Mouse (Mus musculus): ENCODE data around the gene Oasl1. TPM values are rescaled to one million over a fixed set of nuclear protein-coding genes. Genes with fewer than 3 reads are reported as not detected.
"Not testable (repeated sequence)": the region's sequence is repeated elsewhere in the genome, so short reads cannot be mapped to it uniquely, and the experiment has no call there.

Gene Oasl1
- 1 to 10 TPM; 1.0 to 1.8 TPM for total RNA-seq (2021)

DNA sequence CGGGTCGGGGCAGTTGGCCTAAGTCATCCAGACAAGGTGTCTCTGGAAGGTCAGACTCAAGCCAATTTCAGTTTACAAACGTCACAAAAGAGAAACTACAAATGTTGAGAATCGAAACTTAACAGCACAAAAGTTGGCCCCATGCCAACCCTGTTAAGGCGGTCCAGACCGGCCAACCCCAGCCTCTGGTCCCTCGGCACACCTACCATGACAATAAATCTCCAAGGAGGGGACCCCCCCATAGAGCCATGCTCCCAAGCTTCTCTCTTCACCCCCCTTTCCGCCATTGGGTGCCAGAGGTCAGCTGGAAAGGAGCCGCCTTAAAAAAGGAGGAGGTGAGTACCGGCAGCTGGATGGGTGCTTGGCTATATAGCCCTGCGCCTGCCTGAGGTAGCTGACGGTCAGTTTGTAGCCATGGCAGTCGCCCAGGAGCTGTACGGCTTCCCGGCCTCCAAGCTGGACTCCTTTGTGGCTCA, at the start of gene Oasl1:
Oasl1 (plus strand) TSS at position 243 of the 476 bp plus-strand sequence.
- intact Hi-C loops (cut with DNase I), result no loop called here
- peak; percentile 70 to 71 for DNase-seq

DNA sequence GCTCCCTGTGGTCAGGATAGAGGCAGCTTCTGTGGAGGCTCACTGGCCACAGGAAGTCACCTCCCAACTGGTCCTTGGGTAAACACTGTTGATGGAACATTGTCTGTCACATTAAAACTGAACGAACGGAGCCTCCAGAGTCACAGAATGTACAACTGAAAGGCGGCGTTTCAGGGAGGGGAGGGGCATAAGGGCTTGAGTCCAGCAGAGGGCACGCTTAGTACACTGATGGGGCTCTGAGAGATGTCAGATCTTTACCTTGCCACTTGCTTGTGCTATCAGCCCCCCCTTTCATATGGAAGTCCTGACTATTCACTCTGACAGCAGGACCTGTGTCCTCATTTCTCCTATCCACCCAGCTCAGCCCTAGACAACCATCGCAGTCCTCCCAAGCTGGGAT, 47.2 kb upstream of the Oasl1 start:
- intact Hi-C loops (cut with DNase I), result no loop called here
- peak in 1 of 2 experiments; percentile 6 for DNase-seq

DNA sequence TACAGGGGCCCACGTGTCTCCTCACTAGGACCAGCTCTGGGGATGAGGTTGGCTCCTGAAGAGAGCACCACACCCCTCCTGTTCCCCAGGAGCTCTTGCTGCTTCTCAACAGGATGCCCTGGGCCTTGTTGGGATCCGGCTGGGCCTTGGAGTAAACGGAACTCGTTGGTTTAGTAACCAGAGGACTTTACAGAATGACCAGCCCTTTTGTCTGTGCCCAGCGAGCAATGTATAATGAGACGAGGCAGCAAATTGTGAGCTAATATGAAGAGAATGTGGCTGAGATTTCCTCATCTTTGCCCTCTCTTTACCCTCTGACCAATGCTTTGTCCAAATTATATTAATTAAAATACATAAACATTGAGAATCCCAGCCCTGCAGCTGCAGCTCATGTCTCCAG, 46.7 kb upstream of the Oasl1 start:
- no peak for DNase-seq
- intact Hi-C loops (cut with DNase I), result no loop called here

DNA sequence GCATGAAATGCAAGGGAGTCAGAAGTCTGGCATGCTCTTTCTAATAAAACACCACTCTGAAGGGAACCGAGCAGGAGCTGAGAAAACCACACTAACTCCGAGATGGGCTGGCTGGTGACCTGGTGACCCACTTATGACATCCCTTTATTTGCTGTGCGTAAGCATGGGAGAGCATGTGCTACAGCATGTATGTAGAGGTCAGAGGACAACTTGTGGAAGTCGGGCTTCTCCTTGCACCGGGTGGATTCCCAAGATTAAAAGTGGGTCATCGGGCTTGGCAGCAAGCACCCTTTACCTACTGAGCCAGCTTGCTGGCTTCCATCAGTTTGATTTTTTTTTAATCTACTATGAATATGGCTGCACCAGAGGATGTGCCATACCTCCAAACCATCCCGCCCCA, 45.6 kb upstream of the Oasl1 start:
- DNase-seq, result no peak
- intact Hi-C loops (cut with DNase I), result no loop called here

DNA sequence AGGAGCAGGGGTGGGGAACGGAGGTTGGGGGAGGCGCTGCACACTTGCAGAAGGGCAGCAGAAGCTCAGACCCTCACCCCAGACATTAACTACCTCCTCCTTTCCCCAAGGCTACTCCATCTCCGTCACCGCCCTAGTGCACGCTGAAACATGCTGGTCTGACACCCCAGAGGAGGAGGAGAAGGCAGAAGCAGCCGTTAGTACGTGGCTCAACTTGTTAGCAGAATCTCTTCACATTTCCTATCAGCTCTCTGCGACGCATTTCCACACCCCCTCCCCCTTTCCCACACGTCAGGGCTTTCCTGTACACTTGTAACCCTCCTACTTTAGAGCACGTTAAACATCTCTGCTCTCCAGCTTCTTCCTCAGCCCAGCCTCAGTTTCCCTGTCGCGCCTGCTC, 43.6 kb upstream of the Oasl1 start:
- intact Hi-C loops (cut with DNase I), result no loop called here
- DNase-seq, result no peak

DNA sequence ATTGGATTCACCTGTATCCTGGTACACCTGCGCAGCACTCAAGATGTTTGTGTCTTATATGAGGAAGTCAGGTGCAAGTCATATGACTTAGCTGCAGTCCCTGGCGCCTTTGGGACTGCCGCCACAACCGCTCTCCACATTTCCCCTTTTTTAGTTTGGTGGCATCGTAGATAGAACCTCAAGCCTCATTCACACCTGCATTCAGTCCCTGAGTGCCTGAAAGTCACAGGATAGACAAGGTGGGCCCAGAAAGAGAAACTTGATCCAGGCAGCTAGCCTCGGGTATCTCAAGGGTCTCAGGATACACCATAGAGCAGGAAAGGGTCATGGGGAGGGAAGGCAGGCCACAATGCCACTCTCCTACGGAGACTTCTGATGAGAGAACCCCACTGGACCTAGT, 40.7 kb upstream of the Oasl1 start:
- DNase-seq; intact Hi-C loops (cut with DNase I): not testable (repeated sequence)

DNA sequence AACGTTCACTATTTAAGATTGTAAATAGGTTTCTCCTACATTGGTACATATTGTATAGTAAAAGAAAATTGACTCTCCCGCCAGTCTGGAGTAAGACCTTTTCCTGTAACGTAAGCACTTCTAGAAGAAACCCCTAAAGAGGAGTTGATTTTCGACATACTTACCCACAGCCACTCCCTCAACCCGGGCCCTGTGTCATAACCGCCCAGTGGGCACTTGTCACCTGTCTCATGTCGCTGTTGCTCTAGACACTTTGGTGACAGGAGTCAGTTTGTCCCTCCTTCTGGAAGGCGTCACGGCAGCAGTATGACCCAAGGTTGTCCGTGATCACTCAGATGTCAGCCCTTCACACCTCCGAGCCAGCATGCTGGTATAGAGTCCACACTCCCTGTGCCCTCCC, 40.0 kb upstream of the Oasl1 start:
- intact Hi-C loops (cut with DNase I), result no loop called here
- no peak for DNase-seq

DNA sequence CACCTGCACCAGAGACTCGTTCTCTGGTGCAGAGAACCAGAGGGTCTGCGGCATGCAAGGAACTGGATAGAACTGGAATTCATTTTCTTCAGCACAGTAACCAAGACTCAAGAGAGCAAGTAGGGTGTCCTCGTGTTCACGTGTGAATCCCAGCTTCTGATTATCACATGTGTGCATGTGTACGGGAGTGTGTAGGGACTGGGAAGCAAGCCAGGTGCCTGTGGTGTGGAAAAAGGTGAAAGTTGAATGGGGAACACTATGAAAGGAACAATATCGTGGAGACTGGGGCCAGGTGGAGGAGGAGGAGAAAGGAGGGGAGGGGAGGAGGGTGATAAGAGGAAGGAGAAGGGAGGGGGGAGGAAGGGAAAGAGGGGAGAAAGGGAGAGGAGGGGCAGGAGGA, 36.2 kb upstream of the Oasl1 start:
- no peak for DNase-seq
- intact Hi-C loops (cut with DNase I), result no loop called here

DNA sequence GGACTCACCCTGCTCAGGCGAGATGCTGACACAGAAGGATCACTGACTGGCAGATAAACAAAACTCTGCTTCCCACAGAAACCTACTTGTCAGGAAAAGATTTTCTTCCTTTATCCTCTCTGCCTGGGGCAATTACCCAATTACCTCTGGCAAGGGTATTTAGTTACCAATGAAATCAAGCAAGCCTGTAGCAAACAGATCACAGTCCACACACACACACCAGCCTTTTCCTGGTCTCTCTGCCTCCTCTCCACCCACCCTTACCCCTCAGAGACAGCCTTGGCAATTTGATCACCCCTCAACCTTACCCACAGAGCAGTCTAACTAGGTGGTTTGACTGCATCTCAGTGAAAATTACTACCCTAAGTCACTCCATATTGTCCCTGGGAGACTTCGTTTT, 34.0 kb upstream of the Oasl1 start:
- no peak for DNase-seq
- intact Hi-C loops (cut with DNase I), result loop anchor here (1.0 kb wide), 1 partner anchor 8 kb away; no protein-coding TSS in a partner anchor

DNA sequence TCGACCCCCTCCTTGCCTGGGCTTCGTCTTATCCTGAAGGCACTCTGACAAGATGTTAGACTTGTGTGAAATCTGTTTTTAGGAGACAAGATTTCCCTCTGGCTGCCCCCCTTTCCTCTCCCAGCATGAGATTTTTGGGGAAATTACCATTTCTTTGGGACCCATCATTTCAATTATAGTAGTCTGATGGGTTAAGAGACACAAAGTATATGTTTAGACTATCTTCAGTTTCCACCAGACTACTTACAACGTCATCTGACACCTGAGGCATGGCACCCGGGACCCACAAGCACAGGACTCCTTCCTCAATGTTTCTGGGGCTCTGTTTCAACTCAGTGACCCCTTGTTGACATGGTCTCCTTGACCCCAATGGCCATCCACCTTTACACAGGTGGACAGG, 27.5 kb upstream of the Oasl1 start:
- intact Hi-C loops (cut with DNase I), result no loop called here
- DNase-seq, result no peak

DNA sequence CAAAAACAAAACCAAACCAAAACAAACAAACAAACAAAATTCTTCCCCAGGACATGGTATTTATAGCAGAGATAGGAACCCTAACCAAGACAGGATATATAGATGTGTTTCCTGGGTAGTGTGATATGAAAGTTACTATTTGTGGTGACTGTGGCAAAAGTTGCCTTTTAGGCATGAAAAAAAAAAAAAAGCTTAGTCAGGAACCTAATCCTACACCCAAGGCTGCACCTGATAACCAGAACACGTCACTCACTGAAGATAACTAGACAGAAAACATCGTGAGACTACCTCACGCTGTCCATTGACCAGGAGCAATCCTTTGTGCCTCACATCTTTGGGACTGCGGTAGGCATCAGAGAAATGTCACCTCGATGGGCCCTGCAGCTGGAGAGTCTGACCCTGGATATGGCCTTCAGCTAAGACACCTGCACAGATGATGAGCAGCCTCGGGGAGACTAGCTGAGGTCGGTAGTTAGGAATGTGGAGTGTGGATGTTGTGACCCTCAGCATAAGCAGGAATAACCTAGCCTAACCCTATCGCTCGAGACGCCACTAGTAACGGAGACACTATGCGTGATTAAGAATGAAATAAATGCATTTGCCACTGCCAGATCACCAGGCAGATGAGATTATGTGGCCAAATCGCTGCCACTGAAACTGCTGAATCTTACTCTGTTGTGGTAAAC, 26.2 kb upstream of the Oasl1 start, which contains the start of gene Oasl2:
Oasl2 (plus strand) TSS at position 249 of the 686 bp plus-strand sequence.
- intact Hi-C loops (cut with DNase I), result loop anchor here (1.0 kb wide), 1 partner anchor 8 kb away; no protein-coding TSS in a partner anchor
- peak in 1 of 2 experiments; percentile 53 for DNase-seq

DNA sequence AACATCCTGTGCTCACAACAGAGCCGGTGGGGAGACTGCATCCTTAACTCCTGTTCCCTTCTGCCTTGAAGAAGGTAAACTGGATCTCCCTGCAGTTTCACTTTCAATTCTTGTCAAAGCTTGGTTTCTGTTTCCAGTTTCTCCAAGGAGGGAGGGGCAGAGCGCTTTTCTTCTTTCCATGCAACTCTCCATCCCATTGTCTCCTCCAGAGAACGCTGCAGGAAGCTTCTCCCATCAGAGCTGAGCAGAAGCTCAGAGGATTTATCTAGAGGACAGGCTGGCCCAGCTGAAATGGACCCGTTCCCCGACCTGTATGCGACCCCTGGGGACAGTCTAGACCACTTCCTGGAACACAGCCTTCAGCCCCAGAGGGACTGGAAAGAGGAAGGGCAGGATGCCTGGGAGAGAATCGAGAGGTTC, 25.7 kb upstream of the Oasl1 start:
- intact Hi-C loops (cut with DNase I), result loop anchor here (1.0 kb wide), 1 partner anchor 8 kb away; no protein-coding TSS in a partner anchor
- DNase-seq, result peak; percentile 59 to 71

DNA sequence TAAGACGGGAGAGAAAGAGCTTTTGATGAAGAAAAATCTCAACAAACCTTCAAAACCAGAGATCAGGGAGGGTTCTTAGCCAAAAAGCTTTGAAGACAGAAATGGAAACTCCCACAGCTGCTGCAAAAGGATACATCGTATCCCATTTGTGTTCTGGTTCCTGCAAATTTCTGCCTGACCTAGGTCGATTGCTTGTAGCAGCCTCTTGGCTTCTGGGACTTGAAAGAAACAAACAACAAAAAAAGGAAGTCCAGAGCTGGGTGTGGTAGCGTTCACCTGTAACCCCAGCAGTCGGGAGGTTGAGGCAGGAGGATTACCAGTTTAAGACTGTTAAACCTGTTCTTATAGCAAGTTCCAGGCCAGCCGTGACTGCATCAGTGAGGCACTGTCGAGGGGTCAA, 24.2 kb upstream of the Oasl1 start:
- no peak for DNase-seq
- intact Hi-C loops (cut with DNase I), result no loop called here

DNA sequence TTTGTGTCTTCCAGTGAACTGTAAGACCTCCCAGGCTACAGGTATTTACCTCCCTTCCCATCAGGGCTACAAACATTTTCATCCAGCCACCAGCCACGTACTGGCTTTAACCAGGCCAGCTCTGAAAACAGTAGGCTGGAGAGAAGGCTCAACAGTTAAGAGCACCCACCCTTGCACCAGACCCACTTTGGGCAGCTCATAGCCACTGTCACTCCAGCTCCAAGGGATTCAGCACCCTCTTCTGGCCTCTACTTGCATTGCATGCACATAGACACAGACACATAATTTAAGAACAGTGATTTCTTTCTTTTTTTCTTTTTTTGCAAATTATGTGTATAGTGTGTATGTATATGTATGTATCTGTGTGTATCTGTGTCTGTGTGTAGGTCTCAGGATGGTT, 20.6 kb upstream of the Oasl1 start:
- peak in 1 of 2 experiments; percentile 58 for DNase-seq
- intact Hi-C loops (cut with DNase I), result loop anchor here (5.0 kb wide), 1 partner anchor 75 kb away; no protein-coding TSS in a partner anchor

DNA sequence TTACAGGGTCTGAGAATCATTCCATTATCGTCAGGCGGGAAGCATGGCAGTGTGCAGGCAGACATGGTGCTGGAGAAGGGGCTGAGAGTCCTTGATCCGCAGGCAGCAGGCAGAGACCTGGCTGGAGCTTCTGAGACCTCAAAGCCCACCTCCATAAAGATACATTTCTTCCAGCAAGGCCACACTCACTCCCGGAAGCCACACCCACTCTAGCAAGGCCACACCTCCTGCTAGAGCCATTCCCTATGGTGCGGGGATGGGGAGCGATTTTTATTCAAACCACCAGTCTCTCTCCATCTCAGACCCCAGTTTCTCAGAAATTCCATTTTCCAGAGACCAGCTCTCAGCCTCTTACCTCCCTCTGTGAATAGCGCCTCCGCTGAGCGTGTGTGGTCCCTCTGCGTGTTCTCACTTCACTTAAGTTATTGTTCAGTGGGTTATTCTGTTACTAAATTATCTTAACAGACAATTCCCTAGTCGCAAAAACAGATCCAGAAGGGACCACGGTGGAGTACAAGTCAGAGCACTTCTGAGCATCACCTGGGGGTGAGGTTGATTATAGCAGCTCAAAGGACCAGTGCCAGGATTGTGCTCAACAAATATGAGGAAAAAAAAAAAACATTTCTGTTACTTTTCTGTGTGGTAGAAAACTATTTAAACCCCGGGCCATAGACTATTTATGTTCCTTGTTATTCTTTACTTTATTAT, 14.3 kb upstream of the Oasl1 start:
- intact Hi-C loops (cut with DNase I), result no loop called here
- DNase-seq, result no peak

DNA sequence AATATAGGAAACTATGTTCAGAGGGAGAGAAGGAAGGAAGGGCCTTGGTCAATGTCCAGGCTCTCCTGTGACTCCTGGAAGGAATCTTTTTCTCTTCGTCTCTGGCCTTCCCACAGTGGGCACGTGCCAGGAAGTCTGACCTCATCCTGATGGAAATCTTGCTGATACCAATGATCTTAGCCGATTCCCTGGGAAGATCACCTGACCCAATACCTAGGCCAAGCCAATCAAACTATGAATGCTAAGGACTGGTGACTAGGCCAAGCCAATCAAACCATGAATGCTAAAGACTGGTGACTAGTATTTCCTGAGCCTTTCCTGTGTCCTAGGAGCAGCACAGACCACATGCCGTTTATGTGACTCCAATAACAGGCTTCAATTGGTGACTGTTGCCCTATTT, 9.4 kb upstream of the Oasl1 start:
- intact Hi-C loops (cut with DNase I), result no loop called here
- no peak for DNase-seq

DNA sequence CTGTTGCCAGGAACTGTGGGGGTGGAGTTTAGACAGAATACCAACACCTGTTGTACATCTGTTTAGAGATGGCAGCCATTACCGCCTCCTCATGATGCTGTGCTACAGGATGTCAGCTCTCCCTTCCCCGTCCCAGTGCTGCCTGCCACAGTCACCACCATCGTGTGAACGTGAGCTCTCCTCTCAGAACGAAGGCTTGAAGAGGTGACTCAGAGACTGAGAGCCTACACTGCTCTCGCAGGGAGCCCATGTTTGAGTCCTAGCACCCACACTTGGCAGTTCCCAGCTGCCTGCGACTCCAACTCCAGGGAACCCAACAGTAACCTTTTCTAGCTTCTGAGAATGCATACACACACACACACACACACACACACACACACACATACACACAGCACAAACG, 8.2 kb upstream of the Oasl1 start:
- intact Hi-C loops (cut with DNase I), result no loop called here

DNA sequence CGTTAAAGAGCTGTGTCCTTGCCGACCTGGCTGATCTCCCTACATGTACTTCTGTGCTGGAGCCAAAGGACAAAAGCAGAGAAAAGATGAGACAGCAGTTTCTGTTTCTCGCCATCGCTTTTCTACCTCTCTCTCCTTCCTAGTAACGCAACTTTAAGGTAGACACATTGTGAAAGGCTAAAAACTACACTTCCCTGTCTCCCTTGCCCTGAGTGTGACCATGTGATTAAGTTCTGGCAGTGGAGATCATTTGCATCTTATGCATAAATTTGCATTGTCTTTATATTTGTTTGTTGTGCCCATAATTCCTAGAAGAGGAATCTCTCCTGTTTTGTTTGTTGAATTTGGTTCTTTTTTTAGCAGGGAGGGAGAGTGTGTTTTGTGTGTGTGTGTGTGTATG, 7.2 kb upstream of the Oasl1 start:
- intact Hi-C loops (cut with DNase I), result no loop called here
- no peak for DNase-seq

More for the DNA sequence above, 8.2 kb upstream of the Oasl1 start:
- no peak for DNase-seq

DNA sequence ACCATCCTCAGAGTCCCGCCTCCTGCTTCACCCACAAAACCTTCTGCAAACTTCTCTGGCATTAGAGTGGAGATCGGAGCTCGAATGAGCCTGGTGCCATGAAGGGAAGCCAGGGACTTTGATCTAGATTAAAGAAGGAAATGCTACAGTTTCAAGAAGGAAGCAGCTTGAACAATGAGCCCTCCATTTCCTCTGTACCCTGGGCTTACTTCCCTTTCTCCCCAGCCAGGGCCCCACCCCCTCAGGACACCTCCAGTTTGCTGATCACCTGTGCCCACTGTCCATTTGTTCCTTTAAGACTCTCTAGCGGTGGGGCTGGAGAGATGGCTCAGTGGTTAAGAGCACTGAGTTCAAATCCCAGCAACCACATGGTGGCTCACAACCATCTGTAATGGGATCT, 6.3 kb upstream of the Oasl1 start:
- DNase-seq, result peak in 1 of 2 experiments; percentile 16
- intact Hi-C loops (cut with DNase I), result no loop called here

DNA sequence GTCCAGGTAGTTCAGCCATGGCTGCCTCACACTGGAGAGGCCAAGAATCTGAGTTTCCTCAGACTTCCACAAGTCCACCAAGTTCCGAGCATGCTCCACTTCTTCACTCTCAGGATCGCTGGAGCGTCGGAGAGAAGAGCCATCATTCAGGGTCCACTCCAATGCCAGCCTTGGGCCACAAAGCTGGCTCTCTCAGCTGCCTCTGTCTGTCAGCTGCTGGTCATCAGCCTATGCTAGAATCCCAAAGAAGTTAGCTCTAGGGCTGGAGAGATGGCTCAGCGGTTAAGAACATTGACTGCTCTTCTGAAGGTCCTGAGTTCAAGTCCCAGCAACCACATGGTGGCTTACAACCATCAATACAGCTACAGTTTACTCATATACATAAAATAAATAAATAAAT, 5.7 kb upstream of the Oasl1 start:
- intact Hi-C loops (cut with DNase I); DNase-seq: not testable (repeated sequence)

DNA sequence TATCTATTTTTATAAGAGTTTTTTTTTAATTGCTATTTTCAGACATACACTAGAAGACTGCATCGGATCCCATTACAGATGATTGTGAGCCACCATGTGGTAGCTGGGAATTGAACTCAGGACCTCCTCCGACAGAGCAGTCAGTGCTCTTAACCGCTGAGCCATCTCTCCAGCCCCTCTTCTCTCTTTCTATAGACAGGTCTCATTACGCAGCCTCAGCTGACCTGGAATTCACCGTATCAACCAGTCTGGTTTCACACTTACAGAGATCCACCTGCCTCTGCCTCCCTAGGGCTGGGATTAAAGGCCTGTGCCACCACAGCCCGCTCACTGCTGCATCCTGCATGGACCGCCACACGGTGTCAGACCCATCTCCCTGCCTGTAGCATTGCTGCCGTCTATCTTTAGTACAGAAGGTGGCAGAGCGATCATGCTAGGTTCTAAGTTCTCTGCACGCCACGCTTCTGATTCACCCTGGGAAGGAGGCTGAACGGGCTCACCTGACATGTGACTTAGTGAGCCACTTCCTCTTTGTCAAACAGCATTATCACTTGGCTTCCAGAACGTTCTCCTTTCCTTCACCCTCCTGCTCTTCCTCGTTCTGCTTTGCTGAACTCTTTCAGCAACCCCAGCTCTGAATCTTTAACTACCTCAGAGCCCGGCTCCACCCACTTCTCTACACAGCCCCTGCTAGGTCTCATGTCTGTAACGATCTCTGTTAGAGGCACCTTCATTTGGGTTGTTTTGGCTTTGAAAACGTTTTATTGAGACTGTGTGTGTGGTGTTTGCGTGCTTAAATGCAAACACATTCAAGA, 1.3 kb upstream of the Oasl1 start:
- DNase-seq, result peak in 1 of 2 experiments; percentile 16

More for the DNA sequence above, 1.3 kb upstream of the Oasl1 start:
- intact Hi-C loops (cut with DNase I), result no loop called here
